Mouse (Mus musculus) myocyte (in vitro differentiated cells): Measurements from ENCODE around the gene Smu1. TPM values are rescaled to one million over a fixed set of nuclear protein-coding genes. Genes with fewer than 3 reads are reported as not detected.

ENCODE experiments used
- H3K27me3 ChIP-seq: one replicate; pipeline ENCODE4 v1.6.1; 2011; ENCODE audit not compliant: control insufficient read depth, insufficient read depth, insufficient read length
- H3K36me3 ChIP-seq: one replicate; pipeline ENCODE4 v1.6.1; 2011; ENCODE audit not compliant: control insufficient read depth, insufficient read depth
- H3K4me2 ChIP-seq: one replicate; pipeline ENCODE4 v1.6.1; 2011; ENCODE audit warnings: low read depth, control low read depth
- H3K4me3 ChIP-seq: one replicate; pipeline ENCODE4 v1.5.1; 2011; ENCODE audit warnings: mild to moderate bottlenecking, control low read depth, moderate library complexity
- H3K79me2 ChIP-seq: one replicate; pipeline ENCODE4 v1.6.1; 2011; ENCODE audit not compliant: control insufficient read depth, insufficient read depth
- H3ac ChIP-seq: one replicate; pipeline ENCODE4 v1.6.1; 2011; ENCODE audit not compliant: control insufficient read depth, insufficient read length
- CEBPB ChIP-seq: IDR thresholded peaks from 2 replicates; pipeline ENCODE4 v1.6.1; 2011; ENCODE audit warnings: mild to moderate bottlenecking, moderate library complexity; ENCODE audit not compliant: poor library complexity, insufficient read depth, severe bottlenecking
- E2F4 ChIP-seq: IDR thresholded peaks from one replicate; pipeline ENCODE4 v1.6.1; 2011; ENCODE audit warnings: mild to moderate bottlenecking, control low read depth, moderate library complexity; ENCODE audit not compliant: insufficient read depth
- MAX ChIP-seq: IDR thresholded peaks from one replicate; pipeline ENCODE4 v1.6.1; 2011; ENCODE audit warnings: low read depth, mild to moderate bottlenecking, control low read depth
- MYOD1 ChIP-seq, 3 experiments: IDR thresholded peaks; one replicate each; pipeline ENCODE4 v1.6.1; 2011; ENCODE audit warnings: control low read depth in 2 of 3, low read depth in 2 of 3, mild to moderate bottlenecking in 2 of 3, moderate library complexity in 1 of 3; ENCODE audit not compliant: insufficient read length in 2 of 3, control insufficient read depth in 1 of 3
- MYOG ChIP-seq, 3 experiments: IDR thresholded peaks; one replicate each; pipeline ENCODE4 v1.6.1; 2011; ENCODE audit warnings: control low read depth in 2 of 3, low read depth in 2 of 3, mild to moderate bottlenecking in 2 of 3; ENCODE audit not compliant: insufficient read length in 2 of 3, control insufficient read depth in 1 of 3, insufficient read depth in 1 of 3
- POLR2A ChIP-seq: IDR thresholded peaks from one replicate; pipeline ENCODE4 v1.6.1; 2011; ENCODE audit warnings: low read depth, mild to moderate bottlenecking, control low read depth, moderate library complexity; ENCODE audit not compliant: insufficient read length
- POLR2AphosphoS2 ChIP-seq: IDR thresholded peaks from one replicate; pipeline ENCODE4 v1.6.1; 2011; ENCODE audit warnings: low read depth, control low read depth; ENCODE audit not compliant: insufficient read length
- REST ChIP-seq: IDR thresholded peaks from one replicate; pipeline ENCODE4 v1.6.1; 2011; ENCODE audit warnings: mild to moderate bottlenecking, control low read depth, moderate library complexity; ENCODE audit not compliant: insufficient read depth, insufficient read length
- SRF ChIP-seq: IDR thresholded peaks from one replicate; pipeline ENCODE4 v1.6.1; 2011; ENCODE audit warnings: low read depth; ENCODE audit not compliant: control insufficient read depth, insufficient read length
- TCF12 ChIP-seq: IDR thresholded peaks from one replicate; pipeline ENCODE4 v1.6.1; 2011; ENCODE audit warnings: mild to moderate bottlenecking, control low read depth; ENCODE audit not compliant: poor library complexity, insufficient read depth, severe bottlenecking
- TCF3 ChIP-seq: IDR thresholded peaks from one replicate; pipeline ENCODE4 v1.6.1; 2011; ENCODE audit warnings: low read depth, control low read depth; ENCODE audit not compliant: insufficient read length
- USF1 ChIP-seq: IDR thresholded peaks from one replicate; pipeline ENCODE4 v1.6.1; 2011; ENCODE audit warnings: low read depth, mild to moderate bottlenecking, control low read depth, moderate library complexity
- polyA plus RNA-seq: library from polyadenylated mRNA; unstranded; fragments of >200 nt; fragmentation: generic; extraction: Trizol; gene quantifications from one replicate; pipeline ENCODE4 v1.2.1, GENCODE M21; 2012; ENCODE audit warnings: missing spikeins

Smu1 gene
- polyA plus RNA-seq, 1 experiment = 67.5 TPM

GRCm38 (mm10) chr4:40720910-40721309, 36.8 kb downstream of the Smu1 start:
- Histone ChIP-seq H3ac (no peak overlapping the region), H3K79me2 (peaks cover 33% of the 10 kb centered on the region), H3K36me3 (peaks cover 2% of the 10 kb centered on the region), H3K4me3 (peak overlapping the region; percentile 79), H3K4me2 (peak overlapping the region; percentile 97), H3K27me3 (no peaks in the 10 kb centered on the region)
- no peak for TF ChIP-seq MYOG (IDR thresholded peaks at IDR 0.05; ENCODE audit: control insufficient read depth in 1 of 3, insufficient read depth in 1 of 3, insufficient read length in 2 of 3, low read depth in 2 of 3)
- no peak for TF ChIP-seq USF1

- no peaks in the 10 kb centered on the region for H3K79me2 ChIP-seq
- H3K4me2 ChIP-seq = no peak overlapping the region
- H3K4me3 ChIP-seq = no peak overlapping the region
- H3ac ChIP-seq = no peak overlapping the region
- no peaks in the 10 kb centered on the region for H3K36me3 ChIP-seq
- H3K27me3 ChIP-seq = no peaks in the 10 kb centered on the region
- TF ChIP-seq TCF12 (no peak), SRF (no peak), USF1 (no peak), TCF3 (no peak), MYOD1 (IDR thresholded peaks at IDR 0.05; ENCODE audit: control insufficient read depth in 1 of 3, insufficient read length in 2 of 3, low read depth in 2 of 3) (no peak), E2F4 (no peak), CEBPB (no peak), POLR2AphosphoS2 (no peak), MAX (no peak), REST (no peak), POLR2A (no peak), MYOG (IDR thresholded peaks at IDR 0.05; ENCODE audit: control insufficient read depth in 1 of 3, insufficient read depth in 1 of 3, insufficient read length in 2 of 3, low read depth in 2 of 3) (no peak)
Observed at GRCm38 (mm10) chr4:40717141-40717540, 40.6 kb downstream of the Smu1 start.

GRCm38 (mm10) chr4:40703710-40704275, 53.9 kb downstream of the Smu1 start:
- Histone ChIP-seq H3K4me3 (peak overlapping the region; percentile 81), H3K36me3 (no peaks in the 10 kb centered on the region), H3ac (peak overlapping the region; percentile 24), H3K27me3 (no peaks in the 10 kb centered on the region), H3K79me2 (peaks cover 22% of the 10 kb centered on the region), H3K4me2 (peak overlapping the region; percentile 88)
- TF ChIP-seq TCF3 (no peak), MYOD1 (IDR thresholded peaks at IDR 0.05; ENCODE audit: control insufficient read depth in 1 of 3, insufficient read length in 2 of 3, low read depth in 2 of 3) (no peak), REST (no peak), CEBPB (no peak), MAX (no peak), MYOG (IDR thresholded peaks at IDR 0.05; ENCODE audit: control insufficient read depth in 1 of 3, insufficient read depth in 1 of 3, insufficient read length in 2 of 3, low read depth in 2 of 3) (no peak), TCF12 (no peak)

GRCm38 (mm10) chr4:40702797-40703709, 54.7 kb downstream of the Smu1 start, which contains the start of gene Aptx:
Gene Aptx (minus strand): TSS chr4:40703194.
- peak within 1 kb of the TSS; percentile 24 for H3ac ChIP-seq
- no peaks in the 10 kb centered on the region for H3K36me3 ChIP-seq
- no peaks in the 10 kb centered on the region for H3K27me3 ChIP-seq
- peaks cover 22% of the 10 kb centered on the region for H3K79me2 ChIP-seq
- peak within 1 kb of the TSS; percentile 81 for H3K4me3 ChIP-seq
- peak; percentile 79 for TF ChIP-seq SRF
- TF ChIP-seq CEBPB = no peak
- TF ChIP-seq POLR2A = peak; percentile 55
- peak; percentile 81 for TF ChIP-seq POLR2AphosphoS2
- H3K4me2 ChIP-seq = peak within 1 kb of the TSS; percentile 94

- Histone ChIP-seq H3K36me3 (no peaks in the 10 kb centered on the region), H3K79me2 (peaks cover 22% of the 10 kb centered on the region), H3K27me3 (no peaks in the 10 kb centered on the region), H3K4me2 (peak overlapping the region; percentile 94), H3ac (no peak overlapping the region), H3K4me3 (peak overlapping the region; percentile 81)
- TF ChIP-seq TCF3 = no peak
- no peak for TF ChIP-seq E2F4
- TF ChIP-seq TCF12 = no peak
- TF ChIP-seq REST = no peak
Observed at GRCm38 (mm10) chr4:40701796-40702195, 55.9 kb downstream of the Smu1 start.
